Mouse (Mus musculus): Measurements from ENCODE around the gene Rai2. TPM values are rescaled to one million over a fixed set of nuclear protein-coding genes. Genes with fewer than 3 reads are reported as not detected.
"Not testable (repeated sequence)": the region's sequence is repeated elsewhere in the genome, so short reads cannot be mapped to it uniquely, and the experiment has no call there.

The Rai2 gene
- polyA plus RNA-seq, 1 experiment from 2014 or later: 8.7 TPM

- Histone ChIP-seq H3K27me3 (peaks cover 59% of the 10 kb centered on the region), H3K4me2 (no peak overlapping the region), H3K4me1 (no peaks in the 10 kb centered on the region), H3K36me3 (replicated peaks) (no peaks in the 10 kb centered on the region), H3K9me3 (no peaks in the 10 kb centered on the region), H3K4me3 (replicated peaks) (no peak overlapping the region), H3K9ac (no peak overlapping the region), H3K27ac (no peak overlapping the region)
- ATAC-seq (ENCODE audit: low FRiP score): no peak
- WGBS: 82% methylated on average over 4 of the region's 4 CpGs
Measured at GRCm38 (mm10) chrX:161734310-161734676, 17.4 kb downstream of the Rai2 start.

GRCm38 (mm10) chrX:161739374-161739773 is 22.5 kb downstream of the Rai2 start:
- H3K36me3 ChIP-seq (replicated peaks): no peaks in the 10 kb centered on the region
- no peaks in the 10 kb centered on the region for H3K9me3 ChIP-seq
- no peaks in the 10 kb centered on the region for H3K4me1 ChIP-seq
- no peak overlapping the region for H3K27ac ChIP-seq
- H3K4me3 ChIP-seq (replicated peaks): no peak overlapping the region
- 47% methylated on average over 1 of the region's 1 CpGs for WGBS
- ATAC-seq (ENCODE audit: low FRiP score): no peak
- H3K27me3 ChIP-seq: peaks cover 45% of the 10 kb centered on the region
- no peak overlapping the region for H3K4me2 ChIP-seq
- no peak overlapping the region for H3K9ac ChIP-seq

GRCm38 (mm10) chrX:161743080-161743479 is 26.2 kb downstream of the Rai2 start:
- Histone ChIP-seq H3K9ac (no peak overlapping the region), H3K27me3 (peaks cover 53% of the 10 kb centered on the region), H3K36me3 (replicated peaks) (no peaks in the 10 kb centered on the region), H3K27ac (no peak overlapping the region), H3K4me3 (replicated peaks) (no peak overlapping the region), H3K9me3 (no peaks in the 10 kb centered on the region), H3K4me2 (no peak overlapping the region), H3K4me1 (no peaks in the 10 kb centered on the region)
- 59% methylated on average over 3 of the region's 3 CpGs for WGBS
- no peak for ATAC-seq (ENCODE audit: low FRiP score)

DNA sequence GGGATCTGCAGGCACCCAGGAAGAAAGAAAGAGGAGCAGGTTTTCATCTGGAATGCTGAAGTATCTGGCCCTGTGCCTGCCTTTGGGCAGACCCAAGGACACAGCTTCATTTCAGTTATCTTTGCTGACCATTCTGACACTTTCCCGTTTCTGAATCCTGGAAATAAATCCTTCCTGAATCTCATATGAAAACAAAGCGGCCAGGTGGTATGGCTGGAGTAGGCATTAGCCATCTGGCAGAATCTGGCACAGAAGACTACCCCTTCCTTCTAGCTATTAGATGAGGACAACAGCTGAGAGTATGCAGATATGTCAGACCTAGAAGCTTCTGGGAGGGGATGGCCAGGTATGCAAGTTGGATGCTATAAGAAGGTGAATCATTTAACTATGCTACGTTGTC is 28.4 kb downstream of the Rai2 start:
- WGBS: 90% methylated on average over 3 of the region's 3 CpGs
- no peak overlapping the region for H3K27ac ChIP-seq
- no peak overlapping the region for H3K4me2 ChIP-seq
- H3K9me3 ChIP-seq: no peaks in the 10 kb centered on the region
- H3K36me3 ChIP-seq (replicated peaks): no peaks in the 10 kb centered on the region
- H3K9ac ChIP-seq: no peak overlapping the region
- no peaks in the 10 kb centered on the region for H3K4me1 ChIP-seq
- H3K4me3 ChIP-seq (replicated peaks): no peak overlapping the region
- peaks cover 53% of the 10 kb centered on the region for H3K27me3 ChIP-seq
- no peak for ATAC-seq (ENCODE audit: low FRiP score)

GRCm38 (mm10) chrX:161747337-161747736 is 30.5 kb downstream of the Rai2 start:
- Histone ChIP-seq H3K4me1 (no peaks in the 10 kb centered on the region), H3K27me3 (peaks cover 53% of the 10 kb centered on the region), H3K36me3 (replicated peaks) (no peaks in the 10 kb centered on the region), H3K4me2 (no peak overlapping the region), H3K9ac (no peak overlapping the region), H3K9me3 (no peaks in the 10 kb centered on the region), H3K27ac (no peak overlapping the region), H3K4me3 (replicated peaks) (no peak overlapping the region)
- 88% methylated on average over 2 of the region's 2 CpGs for WGBS
- no peak for ATAC-seq (ENCODE audit: low FRiP score)

DNA sequence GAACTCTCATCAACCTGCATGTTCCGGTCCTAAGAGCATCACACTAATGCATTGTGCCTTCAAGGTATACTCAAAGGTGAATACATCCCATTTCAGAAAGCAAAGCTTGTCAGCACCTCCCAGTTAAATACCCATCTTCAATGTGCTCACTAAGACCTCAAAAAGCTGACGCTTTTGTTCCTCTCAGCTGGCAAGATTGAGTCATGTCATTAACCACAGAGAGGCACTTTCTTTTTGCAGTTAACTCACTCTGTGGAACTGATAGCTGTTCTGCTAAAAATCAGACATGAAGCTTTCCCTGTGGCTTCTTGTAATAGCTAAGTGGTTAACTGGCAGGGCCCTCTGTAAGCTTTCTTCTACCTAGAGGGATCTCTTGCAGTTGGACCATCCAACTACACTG is 36.6 kb downstream of the Rai2 start:
- Histone ChIP-seq H3K4me1 (no peaks in the 10 kb centered on the region), H3K27me3 (peaks cover 53% of the 10 kb centered on the region), H3K4me2 (no peak overlapping the region), H3K4me3 (replicated peaks) (no peak overlapping the region), H3K9me3 (no peaks in the 10 kb centered on the region), H3K27ac (no peak overlapping the region), H3K36me3 (replicated peaks) (no peaks in the 10 kb centered on the region), H3K9ac (no peak overlapping the region)
- 69% methylated on average over 2 of the region's 2 CpGs for WGBS
- ATAC-seq (ENCODE audit: low FRiP score): no peak

DNA sequence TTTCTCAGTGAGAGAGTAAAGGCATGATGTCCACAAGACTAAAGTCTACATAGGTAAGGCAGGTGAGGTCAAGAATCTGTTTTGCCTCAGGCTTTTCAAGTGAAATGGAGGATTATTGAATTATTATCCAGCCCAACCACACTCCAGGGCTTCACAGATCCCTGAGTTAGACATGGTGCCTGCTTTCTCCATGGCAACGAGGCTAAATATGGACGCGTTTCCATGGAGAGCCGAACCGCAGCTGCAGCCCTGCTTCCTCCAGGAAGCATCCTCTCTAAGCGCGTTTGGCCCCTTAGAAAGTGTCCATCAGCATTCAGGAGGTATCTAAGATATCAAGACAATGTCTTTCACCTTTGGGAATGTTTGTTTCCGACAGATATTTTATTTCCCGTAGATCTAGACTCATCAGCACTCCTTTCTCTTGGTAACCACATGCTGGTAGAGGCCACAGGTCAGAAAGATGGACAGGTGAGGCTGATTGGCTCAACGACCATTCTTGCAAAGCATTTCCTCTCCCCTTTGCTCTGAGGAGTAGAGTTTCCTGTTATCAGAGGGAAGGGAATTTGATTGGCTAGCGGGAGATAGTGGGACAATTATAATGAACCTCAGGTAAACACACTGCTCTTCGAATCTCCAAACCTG is 59.6 kb downstream of the Rai2 start:
- peak; percentile 70; the same call in 1 of the 2 replicates for ATAC-seq (ENCODE audit: low FRiP score)
- H3K36me3 ChIP-seq (replicated peaks): no peaks in the 10 kb centered on the region
- H3K27ac ChIP-seq: no peak overlapping the region
- WGBS: 60% methylated on average over 12 of the region's 12 CpGs
- peaks cover 58% of the 10 kb centered on the region for H3K27me3 ChIP-seq
- H3K4me1 ChIP-seq: peaks cover 6% of the 10 kb centered on the region; the same call in 1 of the 2 replicates
- H3K4me3 ChIP-seq (replicated peaks): no peak overlapping the region
- no peaks in the 10 kb centered on the region for H3K9me3 ChIP-seq
- no peak overlapping the region for H3K4me2 ChIP-seq
- H3K9ac ChIP-seq: no peak overlapping the region

DNA sequence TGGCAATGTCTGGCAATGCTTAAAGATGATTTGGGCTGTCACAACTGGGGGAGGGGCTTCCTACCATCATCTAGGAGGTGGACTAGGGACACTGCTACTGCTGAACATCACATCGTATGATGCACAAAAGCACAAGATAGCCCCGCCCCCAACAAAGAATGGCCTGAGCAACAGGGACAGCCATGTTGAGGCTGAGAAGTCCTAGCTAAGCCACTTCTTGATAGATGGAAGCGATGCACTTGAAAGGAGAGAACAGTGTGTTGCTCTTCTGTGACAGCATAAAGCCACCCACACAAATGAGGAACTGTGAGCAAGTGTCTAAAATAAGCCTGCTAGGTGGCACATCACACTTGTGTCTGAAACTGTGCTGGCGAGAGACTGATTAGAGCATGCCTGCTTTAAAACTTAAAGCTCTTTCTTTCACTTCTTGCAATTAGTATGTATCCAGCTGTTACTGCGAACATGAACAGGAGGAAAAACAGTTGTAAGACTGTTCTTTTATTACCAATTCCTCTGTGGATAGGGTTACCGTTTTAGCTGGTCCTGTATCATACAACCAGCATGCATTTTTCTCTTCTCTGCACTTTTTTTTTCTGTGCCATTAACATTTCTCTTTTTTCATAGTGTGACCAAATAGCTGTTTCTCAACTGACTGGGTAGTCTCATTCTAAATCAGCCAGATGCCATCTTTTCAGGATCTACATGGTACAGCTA is 63.6 kb downstream of the Rai2 start:
- Histone ChIP-seq H3K36me3 (replicated peaks) (no peaks in the 10 kb centered on the region), H3K27ac (no peak overlapping the region), H3K9me3 (no peaks in the 10 kb centered on the region), H3K27me3 (peaks cover 45% of the 10 kb centered on the region), H3K4me3 (replicated peaks) (no peak overlapping the region), H3K9ac (no peak overlapping the region), H3K4me1 (peaks cover 6% of the 10 kb centered on the region; the same call in 1 of the 2 replicates), H3K4me2 (no peak overlapping the region)
- 62% methylated on average over 6 of the region's 6 CpGs for WGBS
- ATAC-seq (ENCODE audit: low FRiP score): peak; percentile 65; the same call in 1 of the 2 replicates

- Histone ChIP-seq H3K4me2 (no peak overlapping the region), H3K4me1 (0 out of 2 replicates have a peak, but pooled peaks cover 3% of the 10 kb centered on the region), H3K9ac (no peak overlapping the region), H3K9me3 (no peaks in the 10 kb centered on the region), H3K4me3 (replicated peaks) (no peak overlapping the region), H3K27ac (no peak overlapping the region), H3K27me3 (peaks cover 36% of the 10 kb centered on the region), H3K36me3 (replicated peaks) (no peaks in the 10 kb centered on the region)
- 25% methylated on average over 6 of the region's 6 CpGs for WGBS
- ATAC-seq (ENCODE audit: low FRiP score): no peak
Measured at GRCm38 (mm10) chrX:161790182-161790581, 73.3 kb downstream of the Rai2 start.

DNA sequence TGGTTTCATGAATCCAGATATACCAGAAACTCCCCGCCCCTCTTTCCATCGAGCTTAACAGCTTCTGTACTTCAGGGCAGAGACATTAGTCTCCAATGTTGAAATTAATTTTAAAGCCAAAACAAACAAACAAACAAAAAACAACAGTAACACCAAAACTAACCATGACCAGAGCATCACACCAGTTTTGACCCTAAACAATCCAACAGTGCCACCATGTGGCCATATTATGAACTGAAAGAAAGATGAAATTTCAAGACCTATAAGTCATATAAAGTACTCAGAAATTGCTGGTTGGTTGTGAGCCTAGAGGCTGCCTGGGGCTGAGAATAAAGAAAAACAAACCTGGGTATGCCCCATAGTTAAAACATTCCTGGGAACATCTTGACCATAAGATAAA is 109.3 kb downstream of the Rai2 start:
- not testable (repeated sequence) for H3K9ac ChIP-seq; H3K4me2 ChIP-seq; H3K4me1 ChIP-seq; H3K36me3 ChIP-seq (replicated peaks); ATAC-seq (ENCODE audit: low FRiP score); H3K27ac ChIP-seq; H3K9me3 ChIP-seq; H3K4me3 ChIP-seq (replicated peaks)
- 19% methylated on average over 2 of the region's 2 CpGs for WGBS
- H3K27me3 ChIP-seq: peaks cover 10% of the 10 kb centered on the region
